Mouse (Mus musculus) olfactory bulb, adult 2 months (tissue): Measurements from ENCODE around the gene Pex12.

Source experiments
- CTCF ChIP-seq: fragments of 200-500 bp; IDR thresholded peaks from 2 replicates; pipeline ENCODE4 v1.5.1; 2012; ENCODE audit warnings: low read depth, mild to moderate bottlenecking, low read length, moderate library complexity; ENCODE audit not compliant: insufficient read depth
- POLR2A ChIP-seq: fragments of 200-500 bp; IDR thresholded peaks from 2 replicates; pipeline ENCODE4 v1.6.1; 2012; ENCODE audit warnings: mild to moderate bottlenecking, low read depth, low read length, moderate library complexity; ENCODE audit not compliant: insufficient read depth

DNA sequence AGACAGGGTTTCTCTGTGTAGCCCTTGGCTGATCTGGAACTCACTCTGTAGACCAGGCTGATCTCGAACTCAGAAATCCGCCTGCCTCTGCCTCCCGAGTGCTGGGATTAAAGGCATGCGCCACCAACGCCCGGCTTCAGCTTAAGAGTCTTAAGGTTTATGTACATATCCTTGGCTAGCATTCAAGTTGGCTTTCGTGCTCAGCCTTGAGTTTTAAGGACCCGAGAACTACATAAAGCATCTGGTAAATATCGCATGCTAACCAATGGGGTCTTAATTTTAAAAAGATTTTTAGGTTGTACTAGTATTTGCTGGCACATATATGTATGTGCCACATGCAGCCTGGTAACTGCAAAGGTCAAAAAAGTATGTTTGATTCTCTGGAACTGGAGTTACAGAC is 2.7 kb downstream of the Pex12 start:
- TF ChIP-seq CTCF (no peak), POLR2A (no peak)
